Mouse (Mus musculus) gastrocnemius, adult 8-10 months (tissue): ENCODE results near the gene Amd1. TPM values are rescaled to one million over a fixed set of nuclear protein-coding genes. Genes with fewer than 3 reads are reported as not detected.

Experiments
- DNase-seq, 2 experiments: peaks; one replicate each; pipeline ENCODE4 v3.0.0; 2022; ENCODE audit warnings: low spot score in 2 of 2
- total RNA-seq, 4 experiments: library from RNA; stranded (reverse); gene quantifications; 2 replicates each; pipeline ENCODE4 v1.2.4; 2022

The Amd1 gene
- total RNA-seq, 4 experiments from 2014 or later = 105 to 912 (median 433) TPM

- no peak for DNase-seq
These were observed 4.0 kb upstream of the Amd1 start for GRCm38 (mm10) chr10:40305989-40306388.

DNA sequence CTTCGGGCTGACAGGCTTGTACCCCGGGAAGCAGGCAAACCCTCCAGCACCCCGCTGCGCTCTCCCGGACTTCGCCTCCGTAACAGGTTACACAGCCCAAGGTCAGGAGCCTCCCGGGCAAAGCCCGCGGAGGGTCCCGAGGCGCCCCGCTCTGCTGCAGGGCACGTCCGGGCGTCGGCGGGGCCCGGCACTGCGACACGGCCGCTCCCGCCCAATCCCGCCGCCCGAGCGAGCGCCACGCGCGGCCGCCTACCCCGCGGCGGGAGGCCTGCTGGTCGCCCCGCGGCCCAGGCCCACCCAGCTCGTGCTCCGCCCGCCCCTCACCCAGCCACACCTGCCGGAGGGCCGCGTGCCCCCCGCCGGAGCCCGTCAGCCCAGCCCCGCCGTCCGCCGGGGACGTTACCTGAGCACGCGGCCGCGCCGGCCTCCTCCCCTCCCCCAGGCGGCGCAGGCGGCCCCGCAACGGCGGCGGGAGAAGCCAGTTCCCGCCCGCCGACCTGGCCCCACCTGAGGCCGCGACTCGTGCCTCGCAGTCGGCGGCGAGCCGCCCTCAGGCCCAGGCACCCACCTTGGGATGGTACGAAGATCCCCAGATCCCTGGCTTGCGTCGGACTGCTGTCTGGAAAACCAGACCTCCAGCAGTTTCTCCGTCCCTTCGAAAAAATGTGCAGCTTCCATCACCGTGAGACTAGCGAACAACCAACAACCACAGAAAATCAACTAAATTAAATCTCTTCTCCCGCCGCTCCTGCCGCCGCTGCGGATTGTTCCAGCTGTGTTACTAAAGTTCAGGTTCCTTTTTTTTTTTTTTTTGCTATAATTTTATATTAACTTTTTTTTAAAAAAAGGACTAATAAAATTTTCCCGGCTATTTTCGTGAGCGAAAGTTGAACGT, 558 bp downstream of the Amd1 start:
- peak in 1 of 2 experiments; percentile 7 for DNase-seq

GRCm38 (mm10) chr10:40300648-40301171, 1.3 kb downstream of the Amd1 start:
- peak; percentile 57 to 77 for DNase-seq

DNA sequence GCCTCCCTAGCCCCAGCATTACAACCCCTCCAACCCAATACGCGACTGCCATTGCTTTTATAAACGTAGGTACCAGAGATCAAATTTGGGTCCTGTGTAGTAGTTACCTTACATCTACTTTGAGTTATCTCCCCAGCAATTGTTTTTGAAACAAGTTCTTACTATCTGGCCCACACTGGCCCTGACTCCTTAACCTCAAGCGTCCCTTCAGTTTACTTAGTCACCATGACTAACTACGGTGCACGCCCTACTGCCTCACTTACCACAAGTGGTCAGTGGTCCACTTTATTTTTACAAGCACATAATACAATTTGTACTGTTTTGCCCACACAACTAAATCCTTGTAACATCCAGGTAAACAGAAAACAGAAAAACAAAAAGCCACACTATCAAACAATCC, 9.3 kb downstream of the Amd1 start:
- DNase-seq = no peak

- no peak for DNase-seq
These were observed 15.2 kb downstream of the Amd1 start for GRCm38 (mm10) chr10:40286767-40287166.

GRCm38 (mm10) chr10:40285571-40285970, 16.4 kb downstream of the Amd1 start:
- no peak for DNase-seq

- no peak for DNase-seq
These were observed 17.0 kb downstream of the Amd1 start for GRCm38 (mm10) chr10:40284997-40285396.

- no peak for DNase-seq
These were observed 17.7 kb downstream of the Amd1 start for GRCm38 (mm10) chr10:40284179-40284831.

GRCm38 (mm10) chr10:40283636-40284035, 18.4 kb downstream of the Amd1 start:
- DNase-seq = no peak

- no peak for DNase-seq
These were observed 20.4 kb downstream of the Amd1 start for GRCm38 (mm10) chr10:40281565-40281964.

- no peak for DNase-seq
These were observed 23.7 kb downstream of the Amd1 start for GRCm38 (mm10) chr10:40278317-40278716.

- no peak for DNase-seq
These were observed 26.0 kb downstream of the Amd1 start for GRCm38 (mm10) chr10:40275991-40276390.

- DNase-seq = no peak
These were observed 28.0 kb downstream of the Amd1 start for GRCm38 (mm10) chr10:40273938-40274337.

GRCm38 (mm10) chr10:40271216-40271615, 30.8 kb downstream of the Amd1 start:
- DNase-seq = no peak

DNA sequence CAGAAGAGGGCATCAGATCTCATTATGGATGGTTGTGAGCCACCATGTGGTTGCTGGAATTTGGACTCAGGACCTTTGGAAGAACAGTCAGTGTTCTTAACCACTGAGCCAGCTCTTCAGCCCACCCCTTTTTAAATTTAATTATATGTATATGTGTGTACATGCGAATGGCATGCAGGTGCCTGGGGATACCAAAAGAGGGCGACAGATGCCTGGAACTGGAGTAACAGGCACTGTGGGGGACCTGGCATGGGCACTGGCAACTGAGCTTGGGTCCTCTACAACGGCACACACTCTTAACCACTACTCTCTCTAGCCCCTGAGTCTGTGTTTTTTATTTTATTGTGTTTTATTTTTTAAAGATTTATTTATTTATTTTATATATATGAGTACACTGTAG, 37.1 kb downstream of the Amd1 start:
- DNase-seq = no peak

DNA sequence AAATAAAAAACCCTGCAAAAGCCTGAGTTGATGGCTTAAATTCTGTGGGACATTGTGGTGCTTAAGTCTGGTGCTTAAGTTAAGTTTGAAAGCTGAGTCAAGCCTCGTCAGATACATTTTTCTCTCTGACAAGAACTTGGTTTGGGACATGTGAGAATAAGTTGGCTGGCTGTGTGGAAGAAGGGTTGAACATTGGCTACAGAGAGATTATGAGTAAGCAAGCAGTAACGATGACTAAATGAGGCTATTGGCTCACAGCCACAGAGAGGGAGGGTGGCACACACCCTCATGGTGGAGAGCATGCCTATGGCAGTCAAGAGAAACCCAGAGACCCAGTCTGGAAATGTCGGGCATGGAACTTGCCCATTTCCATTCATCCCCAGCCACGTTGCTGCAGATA, 38.3 kb downstream of the Amd1 start:
- DNase-seq = no peak

DNA sequence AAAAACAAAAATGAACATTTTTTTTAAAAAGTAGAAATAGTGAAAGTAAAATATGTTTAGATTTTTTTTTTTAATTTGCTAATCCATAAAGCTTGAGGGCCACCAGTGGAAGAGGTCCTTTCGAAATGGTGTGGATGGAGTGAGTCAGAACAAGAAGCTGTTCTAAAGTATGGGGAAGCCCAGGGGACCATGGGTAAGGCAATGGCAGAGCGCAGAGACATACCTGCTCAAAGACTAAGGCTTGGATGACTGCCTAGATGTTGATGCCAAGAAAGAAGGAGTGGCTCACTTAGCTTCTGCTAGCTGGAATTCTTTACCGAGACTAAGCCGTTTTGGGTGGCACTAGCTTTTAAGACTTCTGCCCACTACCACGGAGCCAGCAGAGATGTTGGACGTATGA, 39.8 kb downstream of the Amd1 start:
- no peak for DNase-seq

DNA sequence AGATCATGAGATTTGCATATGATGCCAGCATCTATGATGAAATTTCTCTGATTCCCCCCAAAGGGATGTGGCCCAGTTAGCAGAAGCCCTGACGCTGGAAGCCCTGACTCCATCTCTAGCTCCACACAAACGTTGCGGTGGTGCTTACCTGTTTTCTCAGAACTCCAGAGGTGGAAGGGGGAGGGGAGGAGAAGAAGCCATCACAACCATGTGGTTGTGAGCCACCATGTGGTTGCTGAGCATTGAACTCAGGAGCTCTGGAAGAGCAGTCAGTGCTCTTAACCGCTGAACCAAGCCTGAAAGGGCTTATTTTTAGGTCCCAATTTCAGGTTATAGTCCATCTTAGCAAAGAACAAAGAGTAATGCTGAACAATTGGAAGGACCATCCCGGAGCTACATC, 41.7 kb downstream of the Amd1 start:
- DNase-seq = no peak

DNA sequence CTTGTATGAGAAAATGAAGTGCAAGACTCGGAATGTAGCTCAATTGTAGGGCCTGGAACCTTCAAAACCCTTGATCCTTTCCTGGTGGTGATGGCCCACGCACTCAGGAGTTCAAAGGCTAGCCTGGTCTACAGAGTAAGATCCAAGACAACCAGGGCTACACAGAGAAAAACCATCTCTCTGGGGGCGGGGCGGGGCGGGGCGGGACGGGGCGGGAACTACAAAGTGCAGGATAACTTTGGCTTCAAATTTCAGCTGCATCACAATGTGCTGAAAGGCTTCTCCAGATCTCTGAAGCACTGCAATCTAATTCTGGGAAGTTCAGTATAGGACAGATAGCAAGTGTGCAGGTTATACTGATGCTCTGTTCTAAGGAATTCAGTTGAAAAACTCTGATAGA, 42.4 kb downstream of the Amd1 start:
- no peak for DNase-seq

DNA sequence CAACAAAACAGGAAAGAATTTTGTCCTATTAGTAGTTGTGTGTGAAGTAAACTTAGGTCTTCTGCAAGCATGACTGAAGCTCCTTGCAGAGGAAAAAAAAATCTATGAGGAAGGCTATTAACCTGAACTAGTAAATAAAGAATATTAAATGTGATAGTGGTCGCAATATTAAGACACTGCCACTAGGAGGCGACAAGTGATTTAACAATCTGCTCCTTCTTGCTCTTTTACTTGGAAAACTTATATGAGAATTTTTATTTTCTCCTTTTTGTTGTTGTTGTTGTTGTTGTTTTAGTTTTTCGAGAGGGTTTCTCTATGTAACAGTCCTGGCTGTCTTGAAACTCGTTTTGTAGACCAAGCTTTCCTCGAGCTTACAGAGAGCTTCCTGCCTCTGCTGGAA, 43.0 kb downstream of the Amd1 start:
- no peak for DNase-seq

DNA sequence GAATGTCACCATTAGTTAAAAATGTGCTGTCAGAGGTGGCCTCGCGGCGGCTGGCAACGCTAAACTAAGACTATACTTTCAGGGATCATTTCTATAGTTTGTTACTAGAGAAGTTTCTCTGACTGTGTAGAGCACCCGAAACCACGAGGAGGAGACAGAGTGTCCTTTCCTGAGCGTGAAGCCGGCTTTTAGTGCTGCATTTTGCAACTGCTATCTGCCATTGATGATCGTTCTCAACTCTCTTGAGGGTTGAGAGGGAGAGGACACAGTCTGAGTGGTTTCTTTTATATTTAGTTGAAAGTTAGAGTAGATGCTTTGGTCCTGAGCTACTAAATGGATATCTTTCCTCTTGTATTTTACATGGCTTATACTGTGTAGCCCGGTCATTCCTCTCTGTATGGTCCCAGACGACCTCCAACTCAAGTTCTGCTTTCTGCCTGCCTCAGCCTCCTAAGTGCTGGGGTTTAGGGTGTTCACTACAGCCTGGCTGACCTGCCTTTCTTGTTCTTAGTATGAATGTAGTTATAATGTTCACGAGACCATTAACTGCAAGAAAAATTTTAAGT, 43.5 kb downstream of the Amd1 start:
- DNase-seq = peak; percentile 17
